Mouse (Mus musculus) liver, embryonic 14.5 days (tissue): ENCODE data around the gene Crispld2. TPM values are rescaled to one million over a fixed set of nuclear protein-coding genes. Genes with fewer than 3 reads are reported as not detected.

ENCODE experiments used
- ATAC-seq: fragments of 200-750 bp; cut with Nextera tagmentation; 2 replicates; pipeline ENCODE4 v1.8.0; 2017; ENCODE audit warnings: moderate number of reproducible peaks, mild to moderate bottlenecking, moderate library complexity; ENCODE audit not compliant: insufficient read depth
- DNase-seq, 3 experiments: peaks; one replicate each; pipeline ENCODE4 v3.0.0-alpha.2; 2012 to 2013; ENCODE audit warnings: low read depth in 3 of 3, low spot score in 3 of 3
- H3K27ac ChIP-seq: fragments of 300-500 bp; sonication (generic); 2 replicates; pipeline ENCODE4 v1.5.1; 2014; ENCODE audit warnings: moderate library complexity, mild to moderate bottlenecking, control low read depth, inconsistent platforms
- H3K27me3 ChIP-seq: fragments of 300-500 bp; sonication (generic); 2 replicates; pipeline ENCODE4 v1.6.1; 2014; ENCODE audit warnings: mild to moderate bottlenecking, low read length, moderate library complexity; ENCODE audit not compliant: control insufficient read depth, insufficient read depth
- H3K36me3 ChIP-seq: fragments of 300-500 bp; sonication (generic); replicated peaks from 2 replicates; pipeline ENCODE4 v1.6.1; 2014; ENCODE audit warnings: low read depth; ENCODE audit not compliant: control insufficient read depth, insufficient read depth
- H3K4me1 ChIP-seq, 2 experiments: fragments of 200-500 bp in 1 of 2; fragments of 300-500 bp in 1 of 2; sonication (generic) in 1 of 2; replicated peaks; 2 replicates each; pipeline ENCODE4 v1.6.1; 2012 to 2014; ENCODE audit warnings: antibody characterized with exemption in 1 of 2, inconsistent platforms in 1 of 2, low read length in 1 of 2; ENCODE audit not compliant: control insufficient read depth in 2 of 2, insufficient read depth in 2 of 2
- H3K4me2 ChIP-seq: fragments of 300-500 bp; sonication (generic); 2 replicates; pipeline ENCODE4 v1.6.1; 2014; ENCODE audit warnings: low read depth, mild to moderate bottlenecking, control low read depth, moderate library complexity
- H3K4me3 ChIP-seq, 2 experiments: fragments of 200-500 bp in 1 of 2; fragments of 300-500 bp in 1 of 2; sonication (generic) in 1 of 2; 2 replicates each; pipeline ENCODE4 v1.5.1; 2012 to 2014; ENCODE audit warnings: low read depth in 2 of 2, low read length in 2 of 2, mild to moderate bottlenecking in 2 of 2, control low read depth in 1 of 2, inconsistent platforms in 1 of 2, moderate library complexity in 1 of 2; ENCODE audit not compliant: insufficient read depth in 1 of 2
- H3K9ac ChIP-seq: fragments of 300-500 bp; sonication (generic); replicated peaks from 2 replicates; pipeline ENCODE4 v1.6.1; 2014; ENCODE audit warnings: mild to moderate bottlenecking, control low read depth, moderate library complexity
- H3K9me3 ChIP-seq: fragments of 300-500 bp; sonication (generic); 2 replicates; pipeline ENCODE4 v1.6.1; 2016; ENCODE audit warnings: low read length, mixed read lengths; ENCODE audit not compliant: control insufficient read depth
- CTCF ChIP-seq: IDR thresholded peaks from 2 replicates; pipeline ENCODE4 v1.5.1; 2016; ENCODE audit warnings: antibody characterized with exemption, low read depth, control low read depth
- EP300 ChIP-seq: IDR thresholded peaks from 2 replicates; pipeline ENCODE4 v1.6.1; 2016; ENCODE audit warnings: antibody characterized with exemption, low read depth
- WGBS: fragments of 180-500 bp; shearing (Covaris S2); extraction: QIAGEN DNeasy Blood & Tissue Kit; methylation state at CpG from one replicate; pipeline ENCODE4 v1.1.7; 2014; ENCODE audit not compliant: insufficient replicate concordance; 5-methylcytosine and 5-hydroxymethylcytosine counted together
- polyA plus RNA-seq, 2 experiments: library from polyadenylated mRNA; depleted of rRNA in 1 of 2; stranded (reverse) in 1 of 2; unstranded in 1 of 2; fragments of >200 nt; fragmentation: Nextera tagmentation in 1 of 2; extraction: Ambion mirVana in 1 of 2; gene quantifications; 2 replicates each; pipeline versions ENCODE4 v1.2.1 to v1.2.3; 2012 to 2014

The Crispld2 gene
- polyA plus RNA-seq, 2 experiments = 0.30 to 0.47 TPM

DNA sequence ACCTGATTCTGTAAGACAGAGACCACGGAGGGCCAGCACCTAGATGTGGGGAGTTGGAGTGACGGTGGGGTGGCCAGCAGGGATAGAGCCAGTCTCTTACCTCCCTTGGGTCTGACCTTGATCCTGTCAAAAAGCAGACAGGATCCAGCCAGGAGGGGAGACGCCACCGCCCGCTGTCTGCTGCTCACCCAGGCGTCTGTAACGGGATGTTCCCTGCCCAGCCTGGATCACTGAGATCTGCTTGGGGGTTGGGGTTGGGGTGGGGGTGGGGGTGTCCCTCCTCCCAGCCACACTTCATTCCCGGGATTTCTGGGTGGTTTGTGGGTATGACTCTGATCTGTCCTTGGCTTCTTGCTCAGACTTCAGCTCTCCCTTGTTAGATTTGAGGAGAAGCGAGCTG, 10.1 kb downstream of the Crispld2 start:
- Histone ChIP-seq H3K9me3 (no peaks in the 10 kb centered on the region), H3K4me2 (no peak overlapping the region), H3K27ac (no peak overlapping the region), H3K36me3 (no peaks in the 10 kb centered on the region), H3K9ac (no peak overlapping the region), H3K4me1 (no peaks in the 10 kb centered on the region), H3K4me3 (no peak overlapping the region), H3K27me3 (no peaks in the 10 kb centered on the region)
- TF ChIP-seq EP300 = no peak
- no peak for TF ChIP-seq CTCF
- WGBS = 54% methylated on average over 9 of the region's 9 CpGs
- DNase-seq (no peak), ATAC-seq (no peak)

DNA sequence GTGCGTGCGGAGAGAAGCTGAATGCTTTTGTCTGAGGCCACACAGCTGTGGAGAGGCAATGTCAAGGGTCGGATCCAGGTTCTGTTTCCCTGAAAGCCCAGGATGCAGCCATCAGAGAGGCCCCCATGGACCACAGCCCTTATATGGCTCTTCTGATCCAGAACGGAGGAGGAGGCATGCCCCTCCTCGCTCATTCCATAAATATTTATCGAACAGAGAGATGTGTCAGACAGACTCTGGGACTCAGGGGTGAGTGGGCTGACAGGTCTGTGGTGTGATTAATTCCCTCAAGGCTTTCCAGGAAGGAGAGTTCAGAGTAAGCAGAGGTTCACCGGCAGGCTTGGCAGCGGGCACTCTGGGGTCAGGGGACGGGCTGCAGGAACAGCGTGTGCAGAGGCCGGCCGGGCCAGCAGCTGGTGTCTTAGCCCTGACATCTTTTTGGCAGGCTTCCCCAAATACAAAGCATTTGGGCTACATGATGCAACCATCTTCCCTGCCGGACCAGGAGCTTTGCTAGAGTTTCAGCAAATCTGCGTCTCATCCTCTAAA, 12.0 kb downstream of the Crispld2 start:
- ATAC-seq (no peak), DNase-seq (no peak)
- Histone ChIP-seq H3K4me3 (no peak overlapping the region), H3K9ac (no peak overlapping the region), H3K27ac (no peak overlapping the region), H3K36me3 (no peaks in the 10 kb centered on the region), H3K9me3 (no peaks in the 10 kb centered on the region), H3K27me3 (no peaks in the 10 kb centered on the region), H3K4me1 (no peaks in the 10 kb centered on the region), H3K4me2 (no peak overlapping the region)
- 50% methylated on average over 14 of the region's 14 CpGs for WGBS
- TF ChIP-seq EP300 = no peak
- no peak for TF ChIP-seq CTCF

DNA sequence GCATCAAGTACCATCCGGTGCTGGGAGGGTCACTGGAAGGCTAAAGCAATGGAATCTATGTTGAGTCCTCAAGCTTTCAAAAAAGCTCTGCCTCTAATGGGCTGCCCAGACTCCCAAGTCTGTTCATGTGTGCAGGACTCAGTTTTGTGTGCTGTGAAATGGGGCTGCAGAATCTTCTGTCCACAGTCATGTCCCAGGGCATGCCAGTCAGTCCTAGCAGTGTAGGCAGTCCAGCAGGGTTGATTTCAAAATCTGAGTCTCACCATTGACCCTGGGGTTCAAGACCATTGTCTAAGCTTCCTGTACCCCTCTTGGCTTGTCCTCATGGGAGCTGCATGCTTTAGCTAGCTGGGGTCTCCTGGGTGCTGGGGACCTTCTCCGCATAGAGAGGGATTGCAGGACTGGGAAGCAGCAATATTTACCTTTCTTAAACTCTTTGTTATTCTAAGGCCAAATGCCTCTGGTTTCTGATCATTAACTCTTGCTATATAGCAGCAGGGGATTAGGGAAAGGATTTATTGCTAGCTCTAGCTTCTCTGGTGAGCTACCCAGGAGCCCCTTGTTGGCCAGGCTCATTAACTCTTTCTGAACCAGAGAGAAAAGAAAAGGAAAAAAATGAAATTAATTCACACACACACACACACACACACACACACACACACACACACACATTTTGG, 12.6 kb downstream of the Crispld2 start:
- no peaks in the 10 kb centered on the region for H3K4me1 ChIP-seq
- no peak overlapping the region for H3K9ac ChIP-seq
- no peaks in the 10 kb centered on the region for H3K36me3 ChIP-seq
- H3K27me3 ChIP-seq = no peaks in the 10 kb centered on the region
- no peak overlapping the region for H3K4me3 ChIP-seq
- H3K4me2 ChIP-seq = no peak overlapping the region
- H3K27ac ChIP-seq = no peak overlapping the region
- 46% methylated on average over 2 of the region's 2 CpGs for WGBS
- TF ChIP-seq EP300 (no peak), CTCF (no peak)
- no peak for ATAC-seq
- DNase-seq = no peak
- H3K9me3 ChIP-seq = no peaks in the 10 kb centered on the region

GRCm38 (mm10) chr8:120006645-120007160, 14.5 kb downstream of the Crispld2 start:
- no peaks in the 10 kb centered on the region for H3K36me3 ChIP-seq
- H3K9ac ChIP-seq = no peak overlapping the region
- H3K27ac ChIP-seq = no peak overlapping the region
- no peak overlapping the region for H3K4me2 ChIP-seq
- DNase-seq = no peak
- TF ChIP-seq CTCF (no peak), EP300 (no peak)
- H3K4me1 ChIP-seq = no peaks in the 10 kb centered on the region
- no peak for ATAC-seq
- H3K9me3 ChIP-seq = no peaks in the 10 kb centered on the region
- 42% methylated on average over 9 of the region's 9 CpGs for WGBS
- H3K4me3 ChIP-seq = no peak overlapping the region
- no peaks in the 10 kb centered on the region for H3K27me3 ChIP-seq

DNA sequence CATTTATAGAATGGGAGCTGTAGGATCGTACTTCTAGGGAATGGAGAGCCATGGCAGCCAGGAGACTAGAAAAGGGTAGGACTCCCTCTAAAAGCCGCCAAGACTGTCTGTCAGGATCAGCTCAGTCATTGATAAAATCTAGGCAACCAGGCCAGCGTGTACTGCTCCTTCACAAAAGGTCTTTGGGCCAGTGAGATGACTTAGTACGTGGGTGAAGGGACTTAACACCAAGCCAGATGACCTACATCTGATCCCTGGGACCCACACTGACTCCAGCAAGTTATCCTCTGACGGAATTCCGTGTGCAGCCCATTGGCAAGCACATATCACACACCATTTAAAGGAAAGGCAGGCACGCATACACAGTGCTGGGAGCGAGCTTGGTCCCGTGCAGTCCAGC, 14.9 kb downstream of the Crispld2 start:
- Histone ChIP-seq H3K4me3 (no peak overlapping the region), H3K27me3 (no peaks in the 10 kb centered on the region), H3K36me3 (no peaks in the 10 kb centered on the region), H3K9me3 (no peaks in the 10 kb centered on the region), H3K4me1 (no peaks in the 10 kb centered on the region), H3K4me2 (no peak overlapping the region), H3K9ac (no peak overlapping the region), H3K27ac (no peak overlapping the region)
- ATAC-seq (no peak), DNase-seq (no peak)
- WGBS = 60% methylated on average over 9 of the region's 9 CpGs
- TF ChIP-seq CTCF = no peak
